Mouse (Mus musculus) T-cell, adult 66 days (primary cell): Measurements from ENCODE around the gene Tmem242. TPM values are rescaled to one million over a fixed set of nuclear protein-coding genes. Genes with fewer than 3 reads are reported as not detected.

Experiments
- total RNA-seq, 2 experiments: library from RNA; stranded (reverse); gene quantifications; 3 replicates in 1 of 2; 4 replicates in 1 of 2; pipeline ENCODE4 v1.2.4; 2023

Gene Tmem242
- 10 to 100 TPM; 33.3 to 33.9 TPM for total RNA-seq

GRCm38 (mm10) chr17:5440159-5440971 lies at the start of gene Tmem242:
TSS of gene Tmem242 (minus strand) at chr17:5440259.

GRCm38 (mm10) chr17:5418545-5418944 lies 21.5 kb downstream of the Tmem242 start, which contains the start of gene Ldhal6b:
TSS of gene Ldhal6b (minus strand) at chr17:5418767.

Other genes with a start within 250 kb of the Tmem242 start
- 1 to 10 TPM; 1.6 to 2.7 TPM for gene Ldhal6b, start 21.5 kb downstream of the Tmem242 start, total RNA-seq
- 1 to 10 TPM; 4.9 to 5.4 TPM for gene Zdhhc14, start 52.3 kb upstream of the Tmem242 start, total RNA-seq